Mouse (Mus musculus): Measurements from ENCODE around the gene Wdr4. TPM values are rescaled to one million over a fixed set of nuclear protein-coding genes. Genes with fewer than 3 reads are reported as not detected.

Wdr4 gene
- polyA plus RNA-seq, 1 experiment from 2014 or later, result 41.4 TPM

DNA sequence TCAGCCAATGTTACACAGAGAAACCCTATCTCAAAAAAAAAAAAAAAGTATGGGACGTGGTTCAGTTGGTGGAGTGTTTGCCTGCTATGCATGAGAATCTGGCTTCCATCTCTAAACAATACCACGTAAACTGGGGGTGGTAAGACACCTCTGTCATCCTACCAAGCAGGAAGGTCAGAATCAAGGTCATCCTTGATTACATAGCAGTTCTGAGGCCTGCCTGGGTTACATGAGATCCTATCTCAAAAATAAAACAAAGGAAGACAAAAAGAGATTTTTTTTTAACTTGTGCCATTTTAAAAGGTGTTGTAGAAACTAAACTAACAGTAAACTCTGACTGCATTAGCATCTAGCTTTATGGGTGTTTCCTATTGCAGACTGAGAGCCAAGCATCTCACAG, 67.0 kb downstream of the Wdr4 start:
- Histone ChIP-seq H3K9me3 (no peaks in the 10 kb centered on the region), H3K27ac (no peak overlapping the region), H3K36me3 (peaks cover 39% of the 10 kb centered on the region), H3K4me2 (replicated peaks) (no peak overlapping the region), H3K27me3 (no peaks in the 10 kb centered on the region), H3K4me1 (peaks cover 29% of the 10 kb centered on the region), H3K4me3 (no peak overlapping the region), H3K9ac (no peak overlapping the region)
- 72% methylated on average over 2 of the region's 2 CpGs for WGBS
- ATAC-seq (ENCODE audit: low FRiP score, low read depth), result no peak

DNA sequence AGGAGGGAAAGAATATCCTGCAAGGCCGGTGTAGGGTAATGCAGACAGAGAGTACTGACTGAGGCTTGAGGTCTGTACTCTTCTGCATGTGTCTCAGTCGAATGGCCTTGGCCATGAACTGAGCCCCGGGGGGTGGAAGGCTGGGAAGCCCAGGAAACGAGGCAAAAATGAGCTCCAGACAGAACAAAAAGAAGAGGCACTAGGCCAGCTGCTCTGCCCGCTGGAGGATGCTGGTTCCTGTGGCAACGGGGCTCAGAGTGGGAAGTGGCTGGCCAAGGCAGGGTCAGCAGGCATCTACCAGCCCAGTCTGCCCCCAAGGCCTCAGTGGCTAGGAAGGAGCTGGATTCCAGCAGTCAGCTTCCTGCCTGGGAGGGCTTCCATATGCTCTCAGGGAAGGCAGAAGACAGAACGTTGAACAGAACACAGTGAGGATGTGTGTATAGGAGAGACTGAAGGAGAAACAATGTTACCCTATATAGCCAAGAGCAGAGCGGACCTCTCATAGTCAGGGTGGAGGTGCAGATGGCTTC, 68.5 kb downstream of the Wdr4 start:
- peaks cover 33% of the 10 kb centered on the region for H3K4me1 ChIP-seq
- no peak overlapping the region for H3K4me2 ChIP-seq (replicated peaks)
- no peaks in the 10 kb centered on the region for H3K27me3 ChIP-seq
- no peak overlapping the region for H3K4me3 ChIP-seq
- no peak overlapping the region for H3K9ac ChIP-seq
- WGBS, result 43% methylated on average over 8 of the region's 8 CpGs
- H3K27ac ChIP-seq, result peak overlapping the region; percentile 49; the same call in 1 of the 2 replicates
- H3K9me3 ChIP-seq, result no peaks in the 10 kb centered on the region
- no peak for ATAC-seq (ENCODE audit: low FRiP score, low read depth)
- peaks cover 37% of the 10 kb centered on the region for H3K36me3 ChIP-seq

DNA sequence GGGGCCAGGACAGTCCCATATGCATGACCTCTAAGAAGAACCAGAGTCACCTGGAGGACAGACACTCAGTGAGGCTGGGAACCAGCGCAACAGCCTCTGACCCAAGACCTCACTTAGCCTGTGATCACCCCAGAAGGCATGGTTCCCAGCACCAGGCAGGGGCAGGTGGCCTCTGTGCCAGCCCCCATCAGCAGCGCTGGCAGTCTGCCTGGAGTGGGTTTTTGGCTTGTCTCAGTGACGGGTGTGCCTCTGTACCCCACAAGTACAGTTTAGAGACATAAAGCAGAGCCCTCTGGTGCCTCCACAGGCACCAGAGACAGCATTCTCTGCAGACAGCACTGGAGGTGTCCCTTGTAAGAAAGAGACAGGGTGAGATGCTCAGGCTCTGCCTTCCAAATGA, 69.6 kb downstream of the Wdr4 start:
- Histone ChIP-seq H3K4me3 (no peak overlapping the region), H3K4me2 (replicated peaks) (no peak overlapping the region), H3K4me1 (peaks cover 43% of the 10 kb centered on the region), H3K9me3 (no peaks in the 10 kb centered on the region), H3K27me3 (no peaks in the 10 kb centered on the region), H3K36me3 (peaks cover 27% of the 10 kb centered on the region), H3K9ac (no peak overlapping the region), H3K27ac (no peak overlapping the region)
- no peak for ATAC-seq (ENCODE audit: low FRiP score, low read depth)
- 81% methylated on average over 3 of the region's 3 CpGs for WGBS

DNA sequence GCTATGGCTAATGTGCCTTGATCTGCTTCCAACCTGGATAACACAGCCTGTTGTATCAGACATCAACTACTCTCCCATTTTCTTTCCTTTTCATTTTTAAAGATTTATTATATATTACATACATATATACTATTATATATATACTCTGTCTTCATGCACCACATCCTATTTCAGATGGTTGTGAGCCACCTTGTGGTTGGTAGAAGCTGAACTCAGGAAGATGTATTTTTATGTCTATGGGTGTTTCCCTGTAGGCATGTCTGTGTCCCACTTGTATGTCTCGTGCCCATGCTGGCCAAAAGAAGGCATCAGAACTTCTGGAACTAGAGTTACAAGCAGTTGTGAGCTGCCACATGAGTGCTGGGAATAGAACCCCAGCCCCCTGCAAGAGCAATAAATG, 71.3 kb downstream of the Wdr4 start:
- WGBS, result 76% methylated on average over 1 of the region's 1 CpGs
- Histone ChIP-seq H3K4me2 (replicated peaks) (no peak overlapping the region), H3K9ac (no peak overlapping the region), H3K27ac (no peak overlapping the region), H3K36me3 (peaks cover 20% of the 10 kb centered on the region), H3K4me3 (no peak overlapping the region), H3K4me1 (peaks cover 53% of the 10 kb centered on the region), H3K9me3 (no peaks in the 10 kb centered on the region), H3K27me3 (no peaks in the 10 kb centered on the region)
- no peak for ATAC-seq (ENCODE audit: low FRiP score, low read depth)

DNA sequence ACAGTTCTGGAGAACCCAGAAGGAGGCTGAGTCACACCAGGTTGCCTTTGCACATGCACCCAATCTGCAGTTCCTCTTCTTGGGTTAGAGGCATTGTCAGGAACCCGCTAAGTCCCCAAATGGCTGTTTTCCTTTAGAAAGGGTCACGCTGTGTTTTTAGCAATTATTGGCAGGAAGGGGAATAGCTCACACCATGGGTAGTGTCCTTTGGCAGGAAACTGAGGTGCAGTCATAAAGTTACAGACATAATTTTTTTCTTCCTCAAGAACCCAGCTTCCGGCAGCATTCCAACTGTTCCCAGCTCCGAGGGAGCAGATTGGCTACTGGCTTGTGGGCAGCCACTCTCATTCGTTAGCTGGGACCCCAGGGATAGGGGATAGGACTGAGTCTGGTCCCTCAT, 72.0 kb downstream of the Wdr4 start:
- WGBS, result 59% methylated on average over 5 of the region's 5 CpGs
- no peaks in the 10 kb centered on the region for H3K9me3 ChIP-seq
- ATAC-seq (ENCODE audit: low FRiP score, low read depth), result no peak
- H3K27ac ChIP-seq, result no peak overlapping the region
- no peak overlapping the region for H3K9ac ChIP-seq
- peaks cover 56% of the 10 kb centered on the region for H3K4me1 ChIP-seq
- no peaks in the 10 kb centered on the region for H3K27me3 ChIP-seq
- H3K4me2 ChIP-seq (replicated peaks), result no peak overlapping the region
- no peak overlapping the region for H3K4me3 ChIP-seq
- H3K36me3 ChIP-seq, result peaks cover 20% of the 10 kb centered on the region

DNA sequence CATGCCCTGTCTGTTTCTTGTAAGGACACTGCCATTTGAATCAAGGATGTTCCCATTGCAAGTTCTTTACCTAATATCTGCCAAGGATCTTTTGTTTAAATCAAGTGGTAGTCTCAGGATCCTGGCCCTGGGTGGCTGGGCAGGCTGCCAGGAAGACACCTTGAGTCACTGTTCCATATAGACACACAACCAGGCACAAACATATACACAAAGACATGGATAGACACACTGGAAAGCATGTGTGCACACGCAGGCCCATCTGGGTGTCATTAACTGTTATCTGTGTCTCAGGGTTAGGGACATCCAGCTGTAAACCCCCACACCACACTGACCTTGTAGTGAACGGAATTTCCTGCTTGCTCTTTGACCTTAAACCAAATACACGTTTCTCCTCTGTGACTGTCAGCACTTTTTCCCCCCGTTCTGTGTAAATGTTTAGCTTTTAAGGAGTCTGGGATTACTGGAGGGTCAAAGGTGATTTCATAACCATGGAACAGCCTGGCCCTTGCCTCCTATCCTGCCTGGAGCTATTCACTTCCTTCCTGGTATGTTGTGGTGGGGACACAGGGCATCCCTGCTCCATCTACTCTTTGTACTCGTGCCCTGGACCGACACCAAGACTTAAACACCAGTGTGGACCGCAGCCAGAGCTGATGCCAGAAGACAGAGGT, 74.6 kb downstream of the Wdr4 start:
- H3K4me1 ChIP-seq, result peaks cover 49% of the 10 kb centered on the region
- 16% methylated on average over 7 of the region's 7 CpGs for WGBS
- H3K9ac ChIP-seq, result no peak overlapping the region
- no peaks in the 10 kb centered on the region for H3K9me3 ChIP-seq
- no peak overlapping the region for H3K4me2 ChIP-seq (replicated peaks)
- no peak for ATAC-seq (ENCODE audit: low FRiP score, low read depth)
- H3K27ac ChIP-seq, result peak overlapping the region; percentile 28; the same call in 1 of the 2 replicates
- H3K36me3 ChIP-seq, result peaks cover 24% of the 10 kb centered on the region
- H3K4me3 ChIP-seq, result no peak overlapping the region
- no peaks in the 10 kb centered on the region for H3K27me3 ChIP-seq

Small RNA genes lying within 50 kb of the gene (microRNA-seq; reads per million reads assigned to microRNA genes)
- gene Gm24970, result not detected

Other genes with a start within 250 kb of the Wdr4 start
- 0.48 and 0.59 TPM in 2 replicates for gene Rsph1, start 242.6 kb downstream of the Wdr4 start, polyA plus RNA-seq (2015; fragmentation: Nextera tagmentation; extraction: Ambion mirVana)
- gene Slc37a1, start 233.2 kb downstream of the Wdr4 start, polyA plus RNA-seq (2015; fragmentation: Nextera tagmentation; extraction: Ambion mirVana), result 1.3 and 1.8 TPM in 2 replicates
- 32.2 and 32.5 TPM in 2 replicates for gene Pde9a, start 133.8 kb downstream of the Wdr4 start, polyA plus RNA-seq (2015; fragmentation: Nextera tagmentation; extraction: Ambion mirVana)
- gene Ndufv3, start 135 bp upstream of the Wdr4 start, polyA plus RNA-seq (2015; fragmentation: Nextera tagmentation; extraction: Ambion mirVana), result 239 and 242 TPM in 2 replicates
- gene Pknox1, start 44.8 kb upstream of the Wdr4 start, polyA plus RNA-seq (2015; fragmentation: Nextera tagmentation; extraction: Ambion mirVana), result 30.4 and 37.7 TPM in 2 replicates
- 3.0 and 3.9 TPM in 2 replicates for gene Cbs, start 117.3 kb upstream of the Wdr4 start, polyA plus RNA-seq (2015; fragmentation: Nextera tagmentation; extraction: Ambion mirVana)
- gene U2af1, start 138.9 kb upstream of the Wdr4 start, polyA plus RNA-seq (2015; fragmentation: Nextera tagmentation; extraction: Ambion mirVana), result 354 and 373 TPM in 2 replicates
- gene Cryaa, start 157.8 kb upstream of the Wdr4 start, polyA plus RNA-seq (2015; fragmentation: Nextera tagmentation; extraction: Ambion mirVana), result not detected in 2 replicates

Data from limb, embryonic 13.5 days (tissue).